Mouse (Mus musculus): Measurements from ENCODE around the gene Keap1. TPM values are rescaled to one million over a fixed set of nuclear protein-coding genes. Genes with fewer than 3 reads are reported as not detected.
A peak's percentile ranks its signal among the peaks of the same experiment; 100 is the strongest.
"Not testable (repeated sequence)": the region's sequence is repeated elsewhere in the genome, so short reads cannot be mapped to it uniquely, and the experiment has no call there.

Gene Keap1
- total RNA-seq (2021) = 10 to 100 TPM; 44.9 to 51.2 TPM
- long read RNA-seq, experiment 1, transcript Keap1-202 (5 exons, 3,614 nt) = minor isoform, 15 of 104 reads
- long read RNA-seq, experiment 1, transcript Keap1-201 (6 exons, 3,172 nt) = major isoform, 60 of 104 reads
- long read RNA-seq, experiment 1, transcript Keap1-204 (6 exons, 2,163 nt) = minor isoform, 8 of 104 reads
- long read RNA-seq, experiment 1, transcript Keap1-205 (6 exons, 3,151 nt) = minor isoform, 14 of 104 reads
- long read RNA-seq, experiment 1, partial matches to known transcripts = 5 of 104 reads
- long read RNA-seq, experiment 1, other reads (novel, unspliced or antisense) = 2 of 104 reads
- long read RNA-seq, experiment 2, transcript Keap1-204 (6 exons, 2,163 nt) = minor isoform, 20 of 223 reads
- long read RNA-seq, experiment 2, transcript Keap1-202 (5 exons, 3,614 nt) = minor isoform, 35 of 223 reads
- long read RNA-seq, experiment 2, transcript Keap1-201 (6 exons, 3,172 nt) = major isoform, 105 of 223 reads
- long read RNA-seq, experiment 2, transcript Keap1-205 (6 exons, 3,151 nt) = minor isoform, 33 of 223 reads
- long read RNA-seq, experiment 2, partial matches to known transcripts = 24 of 223 reads
- long read RNA-seq, experiment 2, other reads (novel, unspliced or antisense) = 6 of 223 reads

DNA sequence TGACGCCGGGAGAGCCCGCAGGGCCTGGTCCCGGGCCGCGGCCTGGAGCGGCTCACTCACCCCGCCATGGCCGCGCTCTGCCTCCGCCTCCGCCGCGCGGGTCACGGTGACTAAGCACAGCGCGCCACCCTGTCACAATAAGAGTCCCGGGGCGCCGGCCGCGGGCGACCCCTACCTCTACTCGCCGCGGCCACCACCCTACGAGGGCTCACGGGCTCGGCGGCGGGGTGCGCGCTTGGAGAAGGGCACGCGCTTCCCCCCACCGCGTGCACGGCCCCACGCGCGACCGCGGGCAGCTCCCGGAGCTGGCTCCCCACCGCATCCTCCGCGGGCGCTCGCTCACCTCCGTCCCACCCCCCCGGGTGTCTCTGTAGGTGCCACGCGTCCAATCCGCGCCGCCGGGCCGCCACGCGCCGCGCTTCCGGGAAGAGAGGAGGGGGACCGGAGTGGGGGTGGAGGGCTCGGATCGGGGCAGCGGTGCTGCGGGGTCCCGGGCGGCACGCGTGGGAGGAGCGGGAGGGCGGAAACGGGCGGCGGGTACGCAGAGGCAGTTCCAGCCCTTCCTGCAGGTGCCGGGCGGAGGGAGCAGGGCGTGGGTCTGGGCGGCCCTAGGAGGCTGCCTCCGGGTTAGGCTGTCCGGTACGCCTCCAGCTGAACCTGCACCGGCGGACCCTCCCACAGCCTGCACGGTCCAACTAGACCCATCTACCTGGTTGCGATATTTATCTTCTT lies at the start of gene Keap1:
Gene Keap1 (minus strand): TSS at position 629 of the 732 bp plus-strand sequence.
- DNase-seq (ENCODE audit: low spot score in 2 of 2) = peak; percentile 88

DNA sequence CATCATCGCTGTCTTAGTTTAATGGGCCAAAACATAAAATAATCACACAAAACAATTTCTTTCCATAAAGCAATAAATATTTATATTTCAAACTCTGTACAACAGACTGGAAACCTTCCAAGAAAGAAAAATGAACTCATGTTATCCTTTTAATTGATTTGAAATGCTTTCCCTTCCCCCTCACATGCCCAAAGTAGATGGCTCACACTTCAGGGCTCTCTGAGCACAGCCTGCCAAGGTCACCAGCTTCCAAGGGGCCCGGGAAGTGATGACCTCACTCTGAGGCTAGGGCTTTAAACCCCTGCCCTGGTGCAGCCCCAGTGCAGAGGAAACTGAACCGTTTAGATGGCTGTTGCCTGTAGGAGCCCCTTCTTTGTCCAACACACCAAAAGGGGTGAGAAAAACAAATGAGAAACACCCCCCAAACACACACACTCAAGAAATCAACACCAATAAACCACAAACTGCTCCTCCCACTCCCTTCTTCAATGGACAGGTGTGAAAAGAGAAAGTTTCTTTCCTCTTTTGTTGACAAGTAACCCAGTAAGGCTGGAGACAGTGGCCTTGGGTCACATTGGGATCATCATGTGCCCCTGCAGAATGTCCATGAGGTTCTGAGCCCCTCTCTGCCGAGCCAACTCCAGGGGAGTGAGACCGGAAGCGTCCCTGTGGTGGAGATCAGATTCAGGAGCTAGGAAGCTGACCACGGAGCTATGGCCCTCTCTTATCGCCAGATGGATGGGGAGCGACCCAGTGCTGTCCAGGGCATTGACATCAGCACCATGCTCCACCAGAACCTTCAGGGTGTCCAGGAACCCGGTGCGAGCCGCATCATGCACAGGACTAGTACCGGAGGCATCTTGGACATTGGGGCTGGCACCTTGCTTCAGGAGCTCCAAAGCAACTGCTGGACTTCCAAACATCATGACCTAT lies 49.5 kb upstream of the Keap1 start:
- peak; percentile 38 to 39 for DNase-seq (ENCODE audit: low spot score in 2 of 2)

DNA sequence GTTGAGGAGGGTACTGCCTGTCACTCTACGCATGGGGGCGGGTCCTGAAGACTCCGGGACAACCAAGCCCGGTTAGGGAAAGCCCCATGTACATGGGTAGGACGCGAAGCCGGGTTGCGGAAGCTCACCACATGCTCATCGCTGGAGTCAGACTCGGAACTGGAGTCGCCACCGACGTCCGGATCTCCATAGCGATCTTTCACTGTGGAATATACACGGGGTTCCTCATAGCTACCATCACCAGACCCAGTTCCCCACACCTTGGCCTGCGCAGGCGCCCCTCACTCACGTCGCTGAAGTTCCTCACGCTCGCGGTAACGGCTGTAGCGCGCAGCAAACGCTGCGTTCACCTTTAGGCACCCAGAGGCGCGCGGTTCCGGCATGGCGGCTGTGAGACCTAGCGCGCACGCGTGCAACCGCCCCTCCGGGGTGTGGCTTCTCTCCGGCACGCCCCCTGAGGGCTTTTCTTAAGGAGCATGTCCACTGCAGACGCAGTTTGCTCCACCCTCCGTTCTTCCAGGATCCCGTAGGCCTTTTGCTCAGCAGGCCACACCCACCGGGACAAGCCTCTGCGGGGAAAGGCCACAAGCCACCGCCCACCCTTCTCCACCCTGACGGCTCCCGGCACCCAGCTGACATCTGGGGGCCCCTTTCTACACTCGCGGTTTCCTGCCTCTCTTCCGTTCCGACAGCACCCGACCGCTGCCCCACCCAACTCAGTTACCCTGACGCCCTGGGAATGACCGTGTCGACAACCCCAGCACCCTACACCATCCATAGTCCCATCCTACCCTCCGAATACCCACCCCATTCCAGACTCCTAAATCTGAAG lies 48.6 kb upstream of the Keap1 start, which contains the start of gene Kri1:
Gene Kri1 (minus strand): TSS at position 399 of the 832 bp plus-strand sequence.
- peak; percentile 94 to 97 for DNase-seq (ENCODE audit: low spot score in 2 of 2)

DNA sequence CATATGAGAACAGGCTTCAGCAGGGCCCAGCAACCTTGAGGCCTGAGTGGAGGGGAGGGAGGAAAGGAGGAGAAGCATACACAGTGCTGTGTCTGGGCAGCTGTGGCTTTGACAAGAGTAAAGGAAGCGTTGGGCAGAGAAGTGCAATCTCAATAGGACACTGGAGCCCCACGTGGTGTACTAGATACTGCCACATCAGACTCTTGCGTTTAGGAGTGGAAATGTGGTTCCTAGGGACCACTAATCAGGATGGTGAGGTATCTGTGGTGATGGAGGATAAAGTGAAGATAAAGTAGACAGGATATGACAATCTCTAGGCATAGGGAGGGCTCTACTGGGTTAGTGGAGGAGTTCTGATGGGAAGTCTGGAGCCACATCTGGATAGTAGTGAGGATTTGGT lies 47.6 kb upstream of the Keap1 start:
- DNase-seq (ENCODE audit: low spot score in 2 of 2) = no peak

DNA sequence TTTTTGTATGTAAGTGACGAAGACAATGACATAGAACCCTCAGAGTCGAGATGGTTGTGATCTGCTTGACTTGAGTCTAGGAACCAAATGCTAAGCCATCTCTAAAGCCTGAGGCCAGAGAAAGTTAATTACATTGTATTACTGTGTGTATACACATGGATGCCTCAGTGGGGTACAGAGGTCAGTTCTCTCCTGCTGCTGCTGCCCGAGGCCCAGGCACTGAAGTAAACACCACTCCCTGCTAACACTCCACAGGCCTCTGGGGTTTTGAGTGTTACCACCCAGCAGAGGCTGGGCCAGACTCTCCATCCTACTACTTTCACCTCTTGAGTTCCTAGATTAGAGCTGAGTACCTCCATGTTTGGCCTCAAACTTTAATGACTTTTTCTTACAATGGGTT lies 44.8 kb upstream of the Keap1 start:
- no peak for DNase-seq (ENCODE audit: low spot score in 2 of 2)

DNA sequence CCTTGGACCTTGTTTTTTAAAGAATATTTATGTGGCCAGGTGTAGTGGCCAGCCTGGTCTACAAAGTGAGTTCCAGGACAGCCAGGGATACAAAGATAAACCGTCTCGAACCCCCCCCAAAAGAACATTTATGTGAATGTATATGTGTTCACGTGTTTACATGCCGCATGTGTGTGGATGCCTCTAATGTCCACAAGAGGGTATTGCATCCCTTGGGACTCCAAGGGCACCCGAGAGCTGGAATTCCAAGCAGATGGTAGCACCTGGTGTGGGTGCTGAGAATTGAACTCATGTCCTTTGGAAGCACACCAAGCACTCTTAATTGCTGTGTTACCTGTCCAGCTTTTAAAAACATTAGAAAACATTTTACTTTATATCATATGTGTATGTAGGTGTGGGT lies 44.4 kb upstream of the Keap1 start:
- no peak for DNase-seq (ENCODE audit: low spot score in 2 of 2)

DNA sequence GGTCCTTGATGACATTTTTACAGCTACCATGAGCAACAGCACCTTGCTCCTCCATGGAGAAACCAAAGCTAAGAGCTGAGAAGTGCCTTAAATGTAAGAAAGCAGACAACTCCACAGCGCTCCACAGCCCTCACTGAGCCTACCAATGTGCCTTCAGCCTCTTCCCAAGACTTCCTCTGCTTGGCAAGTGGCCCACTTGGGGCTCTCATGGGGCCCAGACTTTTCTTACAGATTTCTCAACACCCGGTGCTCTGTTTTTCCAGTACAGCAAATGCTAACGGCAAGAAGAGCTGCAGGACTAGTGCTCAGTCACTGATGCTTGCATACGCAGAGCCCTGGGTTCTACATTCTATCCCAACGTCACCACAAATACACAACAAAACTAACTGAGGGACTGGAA lies 38.6 kb upstream of the Keap1 start:
- no peak for DNase-seq (ENCODE audit: low spot score in 2 of 2)

DNA sequence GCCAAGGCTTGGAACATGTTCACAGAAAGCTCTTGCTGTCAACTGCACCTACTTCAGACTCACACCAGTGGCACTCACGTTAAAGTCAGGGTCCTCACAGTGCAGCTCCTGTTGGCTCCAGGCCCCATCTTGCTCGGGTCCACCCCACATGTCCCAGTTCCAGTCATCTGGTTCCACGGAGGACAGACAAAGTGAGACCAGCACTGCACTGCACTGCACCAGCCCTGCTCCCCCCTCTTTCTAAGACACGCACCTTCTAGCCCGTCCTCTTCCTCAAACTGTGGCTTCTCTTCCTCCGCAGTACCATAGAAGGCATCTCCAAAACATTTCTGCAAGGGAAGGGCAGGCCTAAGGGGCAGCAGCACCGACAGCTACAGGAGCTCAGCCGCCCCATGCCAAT lies 37.1 kb upstream of the Keap1 start:
- no peak for DNase-seq (ENCODE audit: low spot score in 2 of 2)

DNA sequence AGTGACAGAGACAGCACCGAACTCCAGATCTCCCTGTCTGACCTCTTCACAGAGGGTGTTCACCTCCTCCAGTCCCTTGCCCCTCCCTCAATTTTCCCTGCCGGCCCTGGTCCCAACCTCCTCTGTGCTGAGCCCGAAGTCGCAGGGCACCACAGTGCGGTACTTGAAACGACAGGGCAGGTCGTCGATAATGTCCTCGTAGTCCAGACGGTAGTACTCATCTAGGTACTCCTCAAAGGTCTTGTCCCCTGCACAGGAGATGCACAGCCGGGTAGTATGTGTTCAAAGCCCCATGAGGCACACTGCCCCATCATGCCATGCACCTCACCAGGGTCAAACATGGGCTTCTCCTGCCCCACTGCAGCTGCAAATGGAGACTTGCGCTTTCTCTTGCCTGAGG lies 36.6 kb upstream of the Keap1 start:
- DNase-seq (ENCODE audit: low spot score in 2 of 2) = no peak

DNA sequence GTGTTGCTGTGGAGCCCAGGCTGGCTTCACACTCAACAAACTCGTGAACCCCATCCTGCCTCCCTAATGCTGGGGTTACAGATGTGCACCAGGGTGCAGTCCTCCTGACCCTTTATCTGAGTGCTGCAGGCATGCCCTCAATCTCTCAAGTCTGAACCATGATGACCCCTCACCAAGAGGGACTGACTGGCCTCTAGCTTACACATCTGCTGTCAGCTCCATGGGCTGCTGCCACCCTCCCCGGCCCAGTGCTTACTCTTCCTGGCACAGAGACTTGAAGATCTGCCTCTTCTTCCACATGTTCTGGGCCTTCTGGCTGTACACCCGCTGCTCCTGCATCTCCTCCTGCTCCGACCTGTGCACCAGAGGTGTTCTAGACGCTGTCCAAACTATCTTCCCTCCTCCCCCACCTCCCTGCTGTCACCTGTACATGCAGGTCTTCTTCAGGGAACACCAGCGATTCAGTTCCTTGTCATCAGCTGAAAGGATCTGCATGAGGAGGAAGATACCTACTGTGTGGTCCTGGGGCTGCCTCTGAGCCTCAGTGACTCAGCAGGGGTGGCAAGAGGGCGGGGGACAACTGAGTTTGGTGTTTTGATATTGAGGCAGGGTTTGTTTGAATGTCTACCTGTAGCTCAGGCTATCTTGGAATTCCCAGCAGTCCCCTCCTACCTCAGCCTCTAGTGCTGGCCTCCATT lies 36.0 kb upstream of the Keap1 start:
- DNase-seq (ENCODE audit: low spot score in 2 of 2) = no peak

DNA sequence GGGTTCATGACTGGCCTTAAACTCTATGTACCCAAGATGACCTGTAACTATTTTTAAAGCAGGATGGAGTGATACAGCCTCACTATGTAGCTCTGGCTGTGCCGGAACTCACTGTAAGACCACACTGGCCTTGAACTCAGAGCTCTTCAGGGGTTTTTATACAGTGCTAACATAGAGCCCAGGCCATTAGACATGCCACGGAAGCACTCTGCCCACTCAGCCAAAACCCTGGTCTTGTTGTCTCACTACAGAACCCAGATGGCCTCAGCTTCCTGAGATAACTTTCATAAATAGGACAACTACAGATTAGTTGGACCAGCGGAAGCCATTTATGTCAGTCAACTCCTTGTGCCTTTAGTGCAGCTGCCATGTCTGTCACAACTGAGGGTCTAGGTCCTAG lies 35.2 kb upstream of the Keap1 start:
- no peak for DNase-seq (ENCODE audit: low spot score in 2 of 2)

DNA sequence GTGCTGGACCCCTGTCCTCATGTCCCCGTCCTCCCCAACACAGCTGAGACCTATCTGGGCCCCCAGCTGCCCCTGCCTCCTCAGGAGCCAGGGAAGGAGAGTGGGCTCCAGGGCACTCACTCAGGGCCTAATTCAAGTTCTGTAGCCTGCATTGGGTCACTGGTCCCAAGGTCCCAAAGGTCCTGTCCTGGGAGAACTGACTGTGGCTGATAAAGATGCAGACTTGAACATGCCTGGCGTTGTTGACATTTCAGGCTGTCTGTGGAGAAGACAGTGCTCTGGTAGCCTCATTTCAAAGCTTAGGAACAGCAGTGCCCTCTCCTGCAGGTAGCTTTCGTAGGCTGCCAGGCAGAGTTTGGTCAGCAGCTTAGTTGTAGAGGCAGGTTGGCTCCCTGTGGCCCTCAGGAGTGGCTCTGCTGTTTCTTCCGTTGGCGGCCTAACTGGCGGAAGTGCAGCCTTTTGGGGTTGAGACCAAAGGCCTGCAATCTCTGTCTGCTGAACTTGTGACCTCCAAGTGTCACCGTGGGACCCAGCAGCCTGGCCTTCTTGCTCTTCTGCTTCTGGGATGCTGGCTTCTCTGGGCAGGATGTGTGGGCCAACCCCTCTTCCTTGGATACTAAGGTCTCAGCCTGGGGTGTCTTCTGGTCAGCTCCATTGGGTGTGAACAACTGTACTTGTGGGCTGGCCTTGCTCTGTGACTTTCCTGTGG lies 34.5 kb upstream of the Keap1 start:
- no peak for DNase-seq (ENCODE audit: low spot score in 2 of 2)

DNA sequence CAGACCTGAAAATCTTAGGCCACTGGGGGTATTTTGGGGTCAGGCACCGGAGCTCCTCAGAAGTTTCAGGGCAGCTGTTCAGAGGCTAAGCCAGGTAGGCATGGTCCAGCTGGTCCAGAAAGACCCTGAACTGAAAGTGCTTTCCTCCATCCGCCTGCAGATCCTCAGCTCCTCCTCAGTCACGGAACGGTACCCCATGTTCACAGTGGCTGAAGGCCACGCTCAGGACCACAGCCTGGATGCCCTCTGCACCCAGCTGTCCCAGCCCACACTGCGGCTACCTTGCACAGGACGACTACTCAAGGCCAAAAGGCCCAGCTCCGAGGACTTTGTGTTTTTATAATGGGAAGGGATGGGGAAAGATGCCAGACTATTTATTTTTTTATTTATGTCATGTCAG lies 33.9 kb upstream of the Keap1 start:
- DNase-seq (ENCODE audit: low spot score in 2 of 2) = no peak

DNA sequence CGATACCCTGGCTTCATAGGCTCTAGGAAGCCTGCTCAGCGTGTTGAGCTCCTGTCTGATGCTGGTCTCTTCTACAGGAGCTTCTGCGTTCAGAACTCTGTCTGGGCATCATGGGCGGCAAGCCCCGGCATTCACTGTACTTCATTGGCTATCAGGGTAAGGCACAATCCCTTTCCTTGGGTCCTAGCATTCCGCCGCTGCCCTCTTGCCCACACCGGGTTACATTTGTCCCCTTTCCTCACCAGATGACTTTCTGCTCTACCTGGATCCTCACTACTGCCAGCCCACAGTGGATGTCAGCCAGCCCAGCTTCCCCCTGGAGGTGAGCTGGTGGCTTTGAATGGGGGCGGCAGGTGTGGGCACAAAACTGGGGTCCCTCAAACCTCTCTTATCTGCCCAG lies 33.2 kb upstream of the Keap1 start:
- no peak for DNase-seq (ENCODE audit: low spot score in 2 of 2)

DNA sequence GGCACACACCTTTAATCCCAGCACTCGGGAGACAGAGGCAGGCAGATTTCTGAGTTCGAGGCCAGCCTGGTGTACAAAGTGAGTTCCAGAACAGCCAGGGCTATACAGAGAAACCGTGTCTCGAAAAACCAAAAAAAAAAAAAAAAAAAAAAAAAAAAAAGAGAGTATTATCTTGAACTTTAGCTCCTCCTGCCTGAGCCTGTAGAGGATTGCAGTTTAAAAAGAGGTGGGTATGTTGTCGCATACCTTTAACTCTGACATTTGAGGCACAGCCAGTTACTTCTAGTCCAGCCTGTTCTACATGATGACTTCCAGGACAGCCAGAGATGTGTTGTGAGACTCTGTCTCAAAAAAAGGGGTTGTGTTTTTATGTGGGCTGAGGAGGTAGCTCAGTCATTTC lies 30.4 kb upstream of the Keap1 start:
- not testable (repeated sequence) for DNase-seq (ENCODE audit: low spot score in 2 of 2)

DNA sequence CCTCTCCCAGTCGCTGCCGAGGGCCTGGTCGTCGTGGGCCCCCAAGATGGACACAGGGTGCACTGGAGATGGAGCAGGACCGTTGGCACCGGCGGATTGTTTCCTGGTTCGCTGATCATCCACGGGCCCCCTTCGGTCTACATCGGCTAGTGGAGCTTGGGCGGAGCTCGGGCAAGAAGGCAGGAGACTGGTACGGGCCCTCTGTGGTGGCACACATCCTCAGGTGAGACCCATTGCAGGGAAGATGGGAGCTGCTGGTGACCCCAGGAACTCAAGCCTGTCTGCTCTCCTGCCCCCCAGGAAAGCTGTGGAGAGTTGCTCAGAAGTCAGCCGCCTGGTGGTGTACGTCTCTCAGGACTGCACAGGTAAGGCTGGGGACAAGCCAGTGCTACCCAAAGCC lies 29.1 kb upstream of the Keap1 start:
- DNase-seq (ENCODE audit: low spot score in 2 of 2) = no peak

DNA sequence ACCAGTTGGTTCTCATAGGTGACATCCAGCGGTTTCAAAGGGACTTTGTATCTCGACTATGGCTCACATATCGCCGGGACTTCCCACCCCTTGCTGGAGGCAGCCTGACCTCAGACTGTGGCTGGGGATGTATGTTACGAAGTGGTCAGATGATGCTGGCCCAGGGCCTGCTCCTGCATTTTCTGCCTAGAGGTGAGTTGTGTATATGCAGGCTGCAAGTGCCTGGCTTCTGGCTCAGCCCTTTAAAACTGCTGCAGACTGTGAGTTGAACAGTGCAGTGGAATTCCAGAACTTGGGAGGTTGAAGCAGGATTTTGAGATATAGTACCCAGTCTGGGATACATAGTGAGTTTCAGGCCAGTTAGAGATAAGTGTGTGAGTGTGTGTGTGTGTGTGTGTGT lies 27.7 kb upstream of the Keap1 start:
- DNase-seq (ENCODE audit: low spot score in 2 of 2) = no peak

DNA sequence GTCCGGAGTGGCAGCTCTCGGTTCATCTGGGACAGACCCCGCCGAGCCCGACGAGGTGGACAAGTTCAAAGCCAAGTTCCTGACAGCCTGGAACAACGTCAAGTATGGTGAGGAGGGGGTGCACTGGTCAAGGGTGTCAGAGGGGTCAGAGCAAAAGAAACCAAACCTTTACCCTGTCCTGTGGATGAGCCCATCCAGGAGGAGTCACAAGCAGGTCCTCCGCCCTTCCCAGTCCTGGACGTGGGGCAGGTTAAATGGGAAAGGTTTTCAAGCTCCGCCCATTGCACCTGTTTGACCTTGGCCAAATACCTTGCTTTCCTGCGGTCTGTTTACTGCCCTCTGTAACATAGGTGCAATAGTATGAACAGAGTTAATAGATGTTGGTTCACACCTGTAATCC lies 26.4 kb upstream of the Keap1 start:
- no peak for DNase-seq (ENCODE audit: low spot score in 2 of 2)
